8 mouse cellular contexts compared by ENCODE assay signal in genomic region chr7:109000315-109000954, GRCm38 (mm10). TPM values are rescaled to one million over a fixed set of nuclear protein-coding genes. Genes with fewer than 3 reads are reported as not detected.
DNase-seq lines count a peak whose midpoint lies in the region; ATAC-seq and TF ChIP-seq lines count a peak whose summit lies in the region.
"Had no signal": no experiment of that assay in that cellular context is flagged by ENCODE, and none has a peak within 500 bp of the region (broad histone marks: within the 10 kb centered on the region; RNA-seq: fewer than 3 reads in every experiment).

No protein-coding gene starts in this region.

- DNase-seq in lung, postnatal 0 days (ENCODE audit: low spot score), result no peak
- no peak for DNase-seq in lung, adult 18-20 months
- DNase-seq in cerebellum, adult 18-20 months, result peak; percentile 63 to 64
- DNase-seq in forelimb bud, embryonic 11.5 days (ENCODE audit: low read depth, low spot score), result peak; percentile 49
- peak; percentile 44 for DNase-seq in lung, postnatal 36 days
- DNase-seq in thymus, postnatal 14 days, result peak; percentile 39
- no peak for DNase-seq in ovary, postnatal 36 days (ENCODE audit: low spot score)

- H3K36me3 ChIP-seq in lung, postnatal 0 days (ENCODE audit: insufficient read depth, low read length), result no peaks in the 10 kb centered on the region
- H3K36me3 ChIP-seq: embryonic facial prominence, embryonic 12.5 days had no signal

- peak; percentile 60 for TF ChIP-seq CTCF in lung, postnatal 0 days (IDR thresholded peaks at IDR 0.05)

- TF ChIP-seq EP300 in lung, postnatal 0 days (IDR thresholded peaks at IDR 0.05), result no peak

- no peak overlapping the region for H3K4me3 ChIP-seq in lung, postnatal 0 days (ENCODE audit: low read depth, low read length)
- H3K4me3 ChIP-seq: embryonic facial prominence, embryonic 12.5 days had no signal

- no peaks in the 10 kb centered on the region for H3K27me3 ChIP-seq in lung, postnatal 0 days (replicated peaks; ENCODE audit: insufficient read depth, low read length)
- H3K27me3 ChIP-seq: embryonic facial prominence, embryonic 12.5 days had no signal

- H3K27ac ChIP-seq in lung, postnatal 0 days (ENCODE audit: low read length), result no peak overlapping the region
- H3K27ac ChIP-seq: embryonic facial prominence, embryonic 12.5 days had no signal

- WGBS in lung, postnatal 0 days, result 40% methylated on average over 4 of the region's 4 CpGs

- no peaks in the 10 kb centered on the region for H3K9me3 ChIP-seq in lung, postnatal 0 days (ENCODE audit: low read length)
- H3K9me3 ChIP-seq: embryonic facial prominence, embryonic 12.5 days had no signal

- peaks cover 2% of the 10 kb centered on the region; the same call in 1 of the 2 replicates for H3K4me1 ChIP-seq in lung, postnatal 0 days (ENCODE audit: insufficient read depth, low read depth, low read length)
- H3K4me1 ChIP-seq: embryonic facial prominence, embryonic 12.5 days had no signal

- no peak for ATAC-seq in lung, postnatal 0 days

- no peak overlapping the region for H3K4me2 ChIP-seq in lung, postnatal 0 days (replicated peaks; ENCODE audit: low read depth, low read length)
- H3K4me2 ChIP-seq: embryonic facial prominence, embryonic 12.5 days had no signal

- H3K9ac ChIP-seq in lung, postnatal 0 days (replicated peaks; ENCODE audit: low read depth), result no peak overlapping the region
- H3K9ac ChIP-seq: embryonic facial prominence, embryonic 12.5 days had no signal

RNA-seq across cellular contexts. Expression of gene Tub, which starts 50.3 kb away (rescaled TPM):
- 0.29 and 0.38 TPM in 2 replicates for polyA plus RNA-seq in lung, postnatal 0 days (2015; fragmentation: Nextera tagmentation; extraction: Ambion mirVana)

Comparison
In these comparisons a context has a peak if more than half of its experiments do, and no peak if none do; other contexts are left out.
1. DNase-seq: peak in cerebellum, adult 18-20 months (2 of 2), forelimb bud, embryonic 11.5 days (single experiment), lung, postnatal 36 days (single experiment) and thymus, postnatal 14 days (single experiment); none in lung, postnatal 0 days (single experiment), lung, adult 18-20 months (0 of 2) and ovary, postnatal 36 days (single experiment).